Mouse (Mus musculus): ENCODE results near the gene Ugcg. TPM values are rescaled to one million over a fixed set of nuclear protein-coding genes. Genes with fewer than 3 reads are reported as not detected.

Gene Ugcg
- polyA plus RNA-seq, 1 experiment = 47.0 TPM

- H3K27me3 ChIP-seq (ENCODE audit: control insufficient read depth, insufficient read depth, low read length) = no peaks in the 10 kb centered on the region
- TF ChIP-seq POLR2A (IDR thresholded peaks at IDR 0.05; ENCODE audit: control insufficient read depth, extremely low read depth, insufficient read depth, low read length, poor library complexity) (no peak), CTCF (IDR thresholded peaks at IDR 0.05; ENCODE audit: borderline replicate concordance, control insufficient read depth, extremely low read depth, insufficient read depth, low read length, poor library complexity) (no peak)
- no peak overlapping the region for H3K27ac ChIP-seq (ENCODE audit: control insufficient read depth, insufficient read depth, low read length)
- H3K4me3 ChIP-seq (ENCODE audit: control insufficient read depth, insufficient read depth, low read length) = no peak overlapping the region
- H3K4me1 ChIP-seq (replicated peaks; ENCODE audit: control insufficient read depth, insufficient read depth, low read length) = peaks cover 9% of the 10 kb centered on the region
- WGBS = 30% methylated on average over 2 of the region's 2 CpGs
- no peak for DNase-seq
- H3K36me3 ChIP-seq (ENCODE audit: control insufficient read depth, insufficient read depth, low read length) = no peaks in the 10 kb centered on the region
Observed at GRCm38 (mm10) chr4:59173181-59173922, 15.7 kb upstream of the Ugcg start.

DNA sequence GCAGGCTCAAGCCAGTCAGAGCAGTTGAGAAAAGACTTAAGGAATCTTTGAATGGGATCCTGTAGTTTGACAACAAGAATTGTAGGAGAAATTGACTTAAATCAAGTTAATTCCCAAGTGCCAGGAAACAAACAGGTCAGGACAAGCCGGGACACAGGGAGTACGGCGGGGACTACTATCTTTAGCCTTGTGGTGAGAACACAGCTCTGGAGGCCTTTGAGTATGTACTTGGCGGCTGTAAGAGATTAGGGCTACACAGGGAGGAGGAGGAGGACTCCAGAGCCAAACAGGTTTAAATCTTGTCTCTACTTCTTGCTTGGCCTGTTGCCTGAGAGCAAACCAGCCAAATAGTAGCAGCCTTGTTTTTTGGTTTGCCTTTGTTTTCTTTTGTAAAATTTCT lies 14.1 kb upstream of the Ugcg start:
- TF ChIP-seq CTCF (IDR thresholded peaks at IDR 0.05; ENCODE audit: borderline replicate concordance, control insufficient read depth, extremely low read depth, insufficient read depth, low read length, poor library complexity) (no peak), POLR2A (IDR thresholded peaks at IDR 0.05; ENCODE audit: control insufficient read depth, extremely low read depth, insufficient read depth, low read length, poor library complexity) (no peak)
- Histone ChIP-seq H3K36me3 (ENCODE audit: control insufficient read depth, insufficient read depth, low read length) (no peaks in the 10 kb centered on the region), H3K4me1 (replicated peaks; ENCODE audit: control insufficient read depth, insufficient read depth, low read length) (peaks cover 5% of the 10 kb centered on the region), H3K4me3 (ENCODE audit: control insufficient read depth, insufficient read depth, low read length) (no peak overlapping the region), H3K27me3 (ENCODE audit: control insufficient read depth, insufficient read depth, low read length) (no peaks in the 10 kb centered on the region), H3K27ac (ENCODE audit: control insufficient read depth, insufficient read depth, low read length) (no peak overlapping the region)
- no peak for DNase-seq
- 92% methylated on average over 4 of the region's 4 CpGs for WGBS

GRCm38 (mm10) chr4:59175929-59176328 lies 13.1 kb upstream of the Ugcg start:
- H3K27ac ChIP-seq (ENCODE audit: control insufficient read depth, insufficient read depth, low read length) = no peak overlapping the region
- H3K36me3 ChIP-seq (ENCODE audit: control insufficient read depth, insufficient read depth, low read length) = no peaks in the 10 kb centered on the region
- H3K4me1 ChIP-seq (replicated peaks; ENCODE audit: control insufficient read depth, insufficient read depth, low read length) = peaks cover 3% of the 10 kb centered on the region
- TF ChIP-seq CTCF (IDR thresholded peaks at IDR 0.05; ENCODE audit: borderline replicate concordance, control insufficient read depth, extremely low read depth, insufficient read depth, low read length, poor library complexity) (no peak), POLR2A (IDR thresholded peaks at IDR 0.05; ENCODE audit: control insufficient read depth, extremely low read depth, insufficient read depth, low read length, poor library complexity) (no peak)
- H3K4me3 ChIP-seq (ENCODE audit: control insufficient read depth, insufficient read depth, low read length) = no peak overlapping the region
- WGBS = 83% methylated on average over 6 of the region's 6 CpGs
- no peaks in the 10 kb centered on the region for H3K27me3 ChIP-seq (ENCODE audit: control insufficient read depth, insufficient read depth, low read length)
- no peak for DNase-seq

DNA sequence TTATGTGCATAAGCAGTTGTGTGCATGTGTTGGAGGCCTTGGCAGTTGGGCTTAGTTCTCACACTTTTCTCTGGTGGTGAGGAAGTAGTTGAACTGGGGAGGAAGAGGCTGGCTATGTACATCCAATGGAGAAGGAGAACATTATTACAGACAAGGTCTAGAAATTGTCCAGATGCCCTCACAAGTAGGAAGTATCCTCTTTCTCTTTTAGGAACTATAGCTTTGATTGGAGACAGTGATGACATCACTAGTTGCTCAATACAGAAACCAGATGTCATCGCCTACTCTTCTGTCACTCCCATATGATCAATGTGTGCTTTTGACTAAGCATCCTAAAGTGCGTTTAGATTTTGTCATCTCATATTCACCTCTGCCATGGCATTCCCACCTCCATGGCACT lies 11.5 kb upstream of the Ugcg start:
- peaks cover 3% of the 10 kb centered on the region for H3K4me1 ChIP-seq (replicated peaks; ENCODE audit: control insufficient read depth, insufficient read depth, low read length)
- no peak for DNase-seq
- no peaks in the 10 kb centered on the region for H3K36me3 ChIP-seq (ENCODE audit: control insufficient read depth, insufficient read depth, low read length)
- 96% methylated on average over 2 of the region's 2 CpGs for whole genome bisulfite sequencing
- H3K27ac ChIP-seq (ENCODE audit: control insufficient read depth, insufficient read depth, low read length) = no peak overlapping the region
- no peaks in the 10 kb centered on the region for H3K27me3 ChIP-seq (ENCODE audit: control insufficient read depth, insufficient read depth, low read length)
- H3K4me3 ChIP-seq (ENCODE audit: control insufficient read depth, insufficient read depth, low read length) = no peak overlapping the region
- TF ChIP-seq POLR2A (IDR thresholded peaks at IDR 0.05; ENCODE audit: control insufficient read depth, extremely low read depth, insufficient read depth, low read length, poor library complexity) = no peak
- no peak for TF ChIP-seq CTCF (IDR thresholded peaks at IDR 0.05; ENCODE audit: borderline replicate concordance, control insufficient read depth, extremely low read depth, insufficient read depth, low read length, poor library complexity)

DNA sequence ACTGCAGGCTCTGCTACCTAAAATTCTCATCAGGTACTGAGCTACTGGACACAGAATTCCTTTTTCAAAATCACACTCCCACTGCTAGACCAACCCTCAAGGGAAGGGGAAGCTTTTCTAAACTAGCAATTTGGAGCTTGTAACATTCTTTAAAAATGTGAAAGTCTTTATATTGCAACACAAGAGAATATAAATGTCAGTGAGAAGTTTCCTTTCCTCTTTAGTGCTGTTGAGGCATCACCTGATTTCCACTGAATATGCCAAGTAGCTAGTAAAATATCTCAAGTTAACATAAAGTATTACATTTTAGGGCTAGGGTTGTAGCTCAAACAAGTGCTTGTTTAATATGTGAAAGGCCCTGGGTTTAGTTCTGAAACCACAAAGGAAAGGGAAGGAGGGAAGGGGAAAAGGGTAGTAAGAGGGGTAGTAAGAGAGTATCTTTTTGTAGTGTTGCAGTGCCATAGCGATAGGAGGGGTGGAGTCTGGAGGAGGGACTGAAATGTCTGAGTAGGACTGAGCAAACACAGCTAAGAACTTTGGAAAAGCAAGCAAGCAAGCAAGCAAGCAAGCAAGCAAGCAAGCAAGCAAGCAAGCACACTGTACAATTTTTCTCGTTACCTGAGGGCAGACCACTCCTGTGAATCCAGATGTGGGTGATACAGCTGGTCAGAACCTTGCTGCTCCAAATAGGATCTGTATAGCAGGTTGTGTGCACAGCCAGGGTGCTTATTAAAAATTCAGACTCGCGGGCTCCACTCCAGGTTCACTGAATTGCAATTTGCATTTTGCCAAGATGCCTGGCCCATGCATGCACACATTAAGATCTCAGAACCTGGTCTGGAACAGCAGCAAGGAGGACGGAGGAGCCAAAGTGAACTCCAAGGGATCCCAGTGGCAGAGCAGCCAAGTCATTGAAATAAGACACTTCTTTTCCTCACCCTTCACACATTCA lies 7.5 kb upstream of the Ugcg start:
- TF ChIP-seq CTCF (IDR thresholded peaks at IDR 0.05; ENCODE audit: borderline replicate concordance, control insufficient read depth, extremely low read depth, insufficient read depth, low read length, poor library complexity) (no peak), POLR2A (IDR thresholded peaks at IDR 0.05; ENCODE audit: control insufficient read depth, extremely low read depth, insufficient read depth, low read length, poor library complexity) (no peak)
- no peaks in the 10 kb centered on the region for H3K27me3 ChIP-seq (ENCODE audit: control insufficient read depth, insufficient read depth, low read length)
- no peak overlapping the region for H3K4me3 ChIP-seq (ENCODE audit: control insufficient read depth, insufficient read depth, low read length)
- no peak for DNase-seq
- H3K36me3 ChIP-seq (ENCODE audit: control insufficient read depth, insufficient read depth, low read length) = no peaks in the 10 kb centered on the region
- H3K4me1 ChIP-seq (replicated peaks; ENCODE audit: control insufficient read depth, insufficient read depth, low read length) = no peaks in the 10 kb centered on the region; the same call in 1 of the 2 replicates
- H3K27ac ChIP-seq (ENCODE audit: control insufficient read depth, insufficient read depth, low read length) = no peak overlapping the region
- 67% methylated on average over 5 of the region's 5 CpGs for WGBS

DNA sequence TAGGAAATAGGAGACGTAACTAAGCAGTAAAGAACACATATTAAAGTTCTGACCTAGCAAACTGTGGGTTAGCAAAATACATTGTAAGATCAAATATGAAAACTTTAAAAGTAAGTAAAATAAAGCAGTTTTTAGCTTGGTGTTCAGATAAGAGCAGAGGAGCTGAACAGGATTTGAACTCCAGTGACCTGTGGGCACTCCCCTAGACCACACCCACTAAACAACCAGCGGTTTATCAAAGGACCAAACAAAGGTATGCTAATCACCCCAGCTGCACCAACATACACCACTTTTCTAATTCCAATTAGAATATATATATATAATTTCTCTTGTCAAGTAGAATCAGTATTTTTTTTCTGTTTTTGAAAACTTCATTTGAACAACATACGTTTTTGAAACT lies 3.4 kb upstream of the Ugcg start:
- Histone ChIP-seq H3K4me1 (replicated peaks; ENCODE audit: control insufficient read depth, insufficient read depth, low read length) (no peaks in the 10 kb centered on the region; the same call in 1 of the 2 replicates), H3K27me3 (ENCODE audit: control insufficient read depth, insufficient read depth, low read length) (no peaks in the 10 kb centered on the region), H3K4me3 (ENCODE audit: control insufficient read depth, insufficient read depth, low read length) (no peak overlapping the region), H3K36me3 (ENCODE audit: control insufficient read depth, insufficient read depth, low read length) (no peaks in the 10 kb centered on the region), H3K27ac (ENCODE audit: control insufficient read depth, insufficient read depth, low read length) (no peak overlapping the region)
- no peak for DNase-seq
- WGBS = 85% methylated on average over 3 of the region's 3 CpGs
- no peak for TF ChIP-seq POLR2A (IDR thresholded peaks at IDR 0.05; ENCODE audit: control insufficient read depth, extremely low read depth, insufficient read depth, low read length, poor library complexity)
- no peak for TF ChIP-seq CTCF (IDR thresholded peaks at IDR 0.05; ENCODE audit: borderline replicate concordance, control insufficient read depth, extremely low read depth, insufficient read depth, low read length, poor library complexity)

Measured in thymus, adult 2 months (tissue).